Mouse (Mus musculus) mouse trophoblast stem cell (cell line): ENCODE results near the gene Dusp12.

Source experiments
- in situ Hi-C, 2 experiments: fragments of 300-500 bp; cut with MseI, MboI; formaldehyde crosslinking; loops; 2 replicates in 1 of 2; 3 replicates in 1 of 2; pipeline ENCODE4 v1.15.1; 2025

Dusp12 gene

DNA sequence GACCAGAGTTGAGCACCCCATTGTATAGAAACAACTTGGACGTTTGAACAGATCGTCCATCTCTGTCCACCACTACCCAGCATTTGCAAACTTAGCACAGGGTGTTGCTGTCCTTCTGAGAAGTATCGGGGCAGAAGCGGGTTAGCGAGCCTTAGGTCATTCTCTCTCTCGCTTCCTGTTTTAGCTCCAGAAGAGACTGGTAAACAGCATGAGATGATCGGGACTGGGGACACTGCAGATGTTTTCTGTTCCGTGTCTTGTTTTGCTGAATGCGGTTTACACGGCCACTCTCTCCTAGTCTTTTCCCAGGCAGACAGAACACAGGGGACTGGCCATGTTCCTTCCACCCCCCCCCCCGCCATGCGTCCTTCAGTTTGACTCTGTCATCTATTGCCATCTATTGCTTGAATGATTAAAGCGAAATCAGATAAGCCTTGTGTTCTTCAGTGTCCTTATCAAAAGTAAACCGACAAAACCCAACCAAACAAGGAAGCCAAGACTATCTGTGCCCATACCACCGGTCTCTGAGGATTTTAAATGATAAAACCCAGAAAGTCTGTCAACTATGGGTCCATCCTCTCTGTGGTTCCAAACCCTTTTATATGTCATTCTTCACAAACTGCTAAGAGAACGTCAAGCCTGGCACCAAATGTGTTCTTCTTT lies 13.2 kb upstream of the Dusp12 start:
- in situ Hi-C loops = loop anchor here (5.0 kb wide), 1 partner anchor 99 kb away; no protein-coding TSS in a partner anchor

DNA sequence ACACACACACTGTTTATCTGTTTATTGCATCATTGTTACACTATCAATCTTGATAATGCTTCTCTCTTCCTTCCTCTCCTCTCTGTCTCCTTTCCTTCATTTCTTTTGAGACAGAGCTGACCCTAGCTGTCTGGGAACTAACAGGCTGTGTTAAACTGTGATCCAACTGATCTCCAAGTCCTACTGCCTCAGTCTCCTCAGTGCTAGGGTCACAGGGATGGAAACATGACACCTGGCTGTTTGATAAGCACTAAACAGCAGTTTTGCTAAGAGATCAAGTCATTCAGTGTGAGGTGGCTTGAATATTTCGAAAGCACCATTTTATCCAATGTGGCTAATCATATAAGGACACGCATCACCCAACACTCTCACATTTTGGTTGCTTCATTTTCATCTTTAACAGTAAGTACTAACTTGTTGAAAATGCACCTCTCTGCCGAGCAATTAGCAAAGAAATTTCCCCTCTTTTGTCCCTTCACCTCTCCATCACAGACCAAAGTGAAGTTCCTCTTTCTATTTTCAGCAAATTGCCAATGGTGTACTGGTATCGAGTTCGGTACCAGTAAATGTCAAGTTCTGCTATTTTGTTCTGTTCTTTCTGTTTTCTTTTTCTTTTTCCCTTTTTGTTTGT lies 11.4 kb upstream of the Dusp12 start:
- in situ Hi-C loops = loop anchor here (5.0 kb wide), 1 partner anchor 101 kb away; no protein-coding TSS in a partner anchor

DNA sequence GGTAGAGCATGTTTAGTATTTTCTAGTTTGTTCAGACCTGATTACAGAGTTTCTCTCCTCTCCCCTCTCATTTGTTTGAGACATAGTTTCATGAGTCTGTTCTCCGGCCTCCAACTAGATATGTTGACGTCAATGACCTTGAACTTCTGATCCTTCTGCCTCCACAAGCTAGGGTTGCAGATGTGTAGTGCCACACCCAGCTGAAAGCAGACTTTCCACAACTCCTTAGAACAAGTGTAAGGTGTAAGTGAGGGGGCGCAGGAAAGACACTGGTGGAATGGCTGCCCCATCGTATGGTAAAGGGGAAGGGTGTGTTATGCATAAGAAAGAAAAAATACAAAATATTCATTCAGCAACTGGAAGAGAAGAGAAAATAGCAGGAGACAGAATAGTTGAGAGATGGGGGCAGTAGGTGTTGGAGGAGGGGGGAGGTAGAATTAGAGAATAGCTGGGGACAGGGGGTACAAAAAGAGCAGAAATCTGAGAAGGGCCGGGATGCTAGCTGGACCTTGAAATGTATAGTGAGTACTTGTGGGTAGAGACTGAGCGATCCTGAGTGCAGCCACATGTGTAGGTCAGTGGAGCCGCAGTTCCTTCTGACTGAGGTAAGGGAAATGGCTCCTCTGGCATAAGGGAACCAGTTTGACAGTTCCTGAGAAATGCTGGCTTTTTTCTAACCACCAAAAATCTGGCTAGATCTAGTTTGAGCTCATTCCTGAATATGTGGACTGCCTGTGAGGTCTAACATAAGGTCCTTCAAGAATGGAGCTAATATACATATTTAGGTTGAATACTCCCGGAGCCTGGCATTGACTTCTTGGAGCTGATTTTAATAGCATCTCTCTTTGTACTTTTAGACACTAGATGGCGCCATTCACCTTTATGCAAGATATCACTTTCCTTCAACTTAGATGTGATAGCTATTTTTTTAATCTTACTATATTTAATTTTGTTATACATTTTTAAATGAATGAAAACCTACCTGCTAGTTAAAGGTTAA lies 9.6 kb upstream of the Dusp12 start:
- in situ Hi-C loops = loop anchor here (5.0 kb wide), 1 partner anchor 102 kb away; no protein-coding TSS in a partner anchor

GRCm38 (mm10) chr1:170892279-170892678 lies 6.9 kb upstream of the Dusp12 start:
- in situ Hi-C loops = no loop called here

- in situ Hi-C loops = no loop called here
Observed at GRCm38 (mm10) chr1:170891646-170892045, 6.3 kb upstream of the Dusp12 start.

DNA sequence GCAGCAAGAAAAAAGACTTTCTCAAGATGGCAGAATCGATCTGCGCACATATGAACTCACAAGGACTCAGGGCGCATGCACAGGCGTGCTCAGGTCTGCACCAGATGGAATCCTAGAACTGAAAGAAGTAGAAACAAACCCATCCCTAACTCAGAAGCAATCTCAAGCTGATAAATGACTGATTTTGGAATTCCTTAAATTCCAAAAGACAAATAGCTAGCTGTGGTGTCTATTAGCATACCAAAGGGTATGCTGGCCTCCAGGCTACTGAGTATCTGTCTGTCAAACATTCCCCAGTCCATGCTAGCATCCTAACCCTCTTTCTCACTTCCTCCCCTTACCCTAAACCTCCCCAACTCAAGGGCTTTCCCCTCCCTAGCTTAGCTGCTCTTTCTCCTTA lies 4.0 kb upstream of the Dusp12 start:
- in situ Hi-C loops = no loop called here

GRCm38 (mm10) chr1:170886044-170886458 lies 711 bp upstream of the Dusp12 start:
- in situ Hi-C loops = no loop called here

DNA sequence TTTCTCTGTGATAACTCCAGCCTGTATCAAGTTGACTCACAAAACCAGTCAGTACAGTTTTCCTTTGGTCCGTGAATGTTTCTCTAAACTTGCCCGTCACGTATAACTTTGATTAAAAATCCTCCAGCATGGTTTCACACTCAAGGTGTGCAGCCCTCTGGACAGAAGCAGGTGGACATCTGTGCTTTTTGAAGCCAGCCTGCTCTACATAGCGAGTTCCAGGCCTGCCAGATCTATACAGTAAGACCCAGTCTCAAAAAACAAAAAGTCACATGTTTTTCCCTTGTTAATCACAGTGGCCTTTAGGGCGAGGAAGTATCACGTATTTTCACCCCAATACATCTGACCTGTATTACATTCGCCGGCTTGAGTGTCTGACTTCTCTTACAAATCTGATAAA lies 950 bp downstream of the Dusp12 start:
- in situ Hi-C loops = no loop called here

DNA sequence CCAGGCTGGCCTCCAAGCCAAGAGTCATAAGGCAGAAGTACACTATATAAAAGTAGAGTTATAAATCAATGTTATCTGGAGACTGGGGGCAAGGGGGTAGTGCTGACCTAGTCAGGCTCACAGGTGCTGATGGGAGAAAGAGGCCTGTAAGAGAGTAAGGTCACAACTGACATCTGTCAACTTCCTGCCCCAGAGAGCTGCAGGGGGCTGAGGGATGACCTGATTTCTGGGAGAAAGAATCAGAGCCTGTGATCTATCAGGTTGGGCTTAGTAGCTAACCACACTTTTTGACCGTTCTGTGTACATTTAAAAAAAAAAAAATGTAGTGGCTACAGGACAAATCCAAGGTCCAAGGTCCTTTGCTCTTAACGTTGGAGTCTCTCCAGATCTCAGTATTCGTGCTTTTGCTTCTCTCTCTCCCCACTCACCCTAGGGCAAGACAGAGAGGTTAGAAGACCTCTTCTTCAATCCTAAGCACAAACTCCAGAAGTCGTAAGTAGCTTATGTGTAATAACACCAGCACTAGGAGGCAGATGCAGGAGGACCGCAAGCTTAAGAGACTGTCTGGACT lies 2.3 kb downstream of the Dusp12 start:
- in situ Hi-C loops = no loop called here

DNA sequence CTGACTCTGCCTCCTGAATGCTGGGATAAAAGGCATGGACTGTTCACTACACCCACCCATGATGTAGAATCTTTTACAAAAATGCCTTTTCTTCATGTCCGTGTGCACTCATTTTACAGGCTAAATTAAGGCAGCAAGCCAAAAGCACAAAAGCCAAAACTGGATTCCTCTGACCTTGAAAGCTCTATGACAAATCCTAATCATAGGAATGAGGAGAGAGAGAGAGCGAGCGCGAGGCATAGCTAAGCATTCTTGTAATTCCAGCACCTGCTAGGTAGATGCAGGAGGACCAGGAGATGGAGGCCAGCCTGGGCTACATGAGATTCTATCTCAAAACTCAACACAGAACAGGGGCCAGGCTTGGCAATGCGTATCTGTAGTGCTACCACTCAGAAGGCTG lies 8.4 kb downstream of the Dusp12 start:
- in situ Hi-C loops = no loop called here

DNA sequence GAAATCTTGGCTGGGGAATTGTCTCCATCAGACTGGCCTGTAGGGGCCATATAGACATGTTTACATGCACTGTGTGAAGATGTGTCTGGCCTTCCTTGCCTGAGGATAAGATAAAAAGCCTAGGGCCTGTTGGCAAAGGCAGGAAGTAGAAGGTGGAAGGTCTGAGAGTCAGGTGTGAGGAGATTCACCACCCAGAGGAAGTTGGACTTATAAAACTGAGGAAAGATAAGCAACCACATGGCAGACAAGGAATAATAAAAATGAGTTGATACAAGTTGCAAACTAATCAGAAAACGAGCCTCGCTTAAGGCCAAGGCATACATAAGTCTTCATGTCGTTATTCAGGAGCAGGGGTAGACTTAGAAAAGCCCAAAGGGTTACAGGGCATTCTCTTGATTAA lies 9.7 kb downstream of the Dusp12 start:
- in situ Hi-C loops = no loop called here

GRCm38 (mm10) chr1:170871961-170872360 lies 13.4 kb downstream of the Dusp12 start:
- in situ Hi-C loops = no loop called here

DNA sequence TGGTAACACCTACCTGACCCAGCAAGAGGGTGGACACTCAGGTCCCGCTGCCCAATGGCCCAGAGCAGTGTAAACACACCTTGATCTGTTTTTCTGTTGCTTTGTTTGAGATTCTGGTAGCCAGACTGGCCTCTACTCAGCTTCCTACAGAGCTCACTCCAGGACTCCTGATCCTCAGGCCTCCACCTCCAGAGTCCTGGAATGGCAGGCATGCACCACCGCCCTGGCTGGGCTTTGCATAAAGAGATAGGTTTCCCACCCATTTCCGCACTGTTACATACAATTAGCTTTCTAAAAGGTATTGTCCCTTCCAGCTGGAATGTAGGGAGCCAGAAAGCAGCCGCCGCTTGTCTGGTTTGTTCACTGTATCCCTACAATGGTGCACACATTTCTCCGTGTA lies 13.9 kb downstream of the Dusp12 start:
- in situ Hi-C loops = no loop called here

DNA sequence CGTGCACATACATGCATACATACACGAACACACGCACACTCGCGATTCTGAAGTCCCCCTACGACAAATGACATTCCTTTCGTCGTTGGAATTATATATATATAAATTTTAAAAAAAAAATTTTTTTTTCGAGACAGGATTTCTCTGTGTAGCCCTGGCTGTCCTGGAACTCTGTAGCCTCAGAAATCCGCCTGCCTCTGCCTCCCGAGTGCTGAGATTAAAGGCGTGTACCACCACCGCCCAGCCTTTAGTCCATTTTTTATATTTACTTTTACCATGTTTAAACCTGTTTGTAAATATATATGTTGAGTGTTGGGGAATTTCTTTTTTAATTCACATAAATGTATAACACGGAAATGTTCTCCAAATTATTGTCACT lies 16.4 kb downstream of the Dusp12 start:
- in situ Hi-C loops = no loop called here

DNA sequence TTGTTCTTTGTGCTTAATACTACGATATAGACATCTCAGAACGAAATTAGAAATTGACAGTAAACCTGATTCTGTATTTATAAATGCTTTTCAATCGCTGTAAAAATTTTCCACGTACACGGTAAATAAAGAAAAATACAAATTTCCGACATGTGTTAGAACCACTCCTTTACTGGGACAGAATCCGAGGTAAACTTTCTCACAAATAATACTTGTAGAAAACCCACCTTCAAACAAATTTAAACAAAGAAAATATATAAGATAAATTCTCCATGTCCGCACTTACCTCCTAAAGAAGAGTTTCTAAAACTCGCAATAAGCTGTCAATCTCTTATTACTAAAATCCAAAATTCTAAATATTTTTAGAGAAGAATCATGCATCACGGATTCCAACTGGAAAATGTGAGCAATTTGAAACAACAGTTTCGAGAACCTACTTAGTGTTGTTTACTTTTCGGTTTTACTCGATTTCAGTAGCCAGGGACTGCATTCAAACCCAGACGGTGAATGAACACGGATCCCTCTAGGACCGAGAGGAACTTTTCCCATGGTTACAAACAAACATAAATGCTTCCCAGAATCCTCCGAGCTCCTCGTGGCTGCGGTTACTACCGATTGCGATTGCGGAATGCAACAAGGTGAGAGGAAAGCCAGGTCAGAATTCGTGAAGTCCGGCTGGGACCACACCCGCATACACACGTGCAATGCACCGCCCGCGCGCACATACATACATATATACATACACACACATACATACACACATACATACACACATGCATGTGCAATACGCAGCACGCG lies 17.0 kb downstream of the Dusp12 start:
- in situ Hi-C loops = no loop called here

GRCm38 (mm10) chr1:170867691-170868105 lies 17.6 kb downstream of the Dusp12 start, which contains the start of gene Atf6:
Gene Atf6 (minus strand): TSS chr1:170867771.
- in situ Hi-C loops = no loop called here

DNA sequence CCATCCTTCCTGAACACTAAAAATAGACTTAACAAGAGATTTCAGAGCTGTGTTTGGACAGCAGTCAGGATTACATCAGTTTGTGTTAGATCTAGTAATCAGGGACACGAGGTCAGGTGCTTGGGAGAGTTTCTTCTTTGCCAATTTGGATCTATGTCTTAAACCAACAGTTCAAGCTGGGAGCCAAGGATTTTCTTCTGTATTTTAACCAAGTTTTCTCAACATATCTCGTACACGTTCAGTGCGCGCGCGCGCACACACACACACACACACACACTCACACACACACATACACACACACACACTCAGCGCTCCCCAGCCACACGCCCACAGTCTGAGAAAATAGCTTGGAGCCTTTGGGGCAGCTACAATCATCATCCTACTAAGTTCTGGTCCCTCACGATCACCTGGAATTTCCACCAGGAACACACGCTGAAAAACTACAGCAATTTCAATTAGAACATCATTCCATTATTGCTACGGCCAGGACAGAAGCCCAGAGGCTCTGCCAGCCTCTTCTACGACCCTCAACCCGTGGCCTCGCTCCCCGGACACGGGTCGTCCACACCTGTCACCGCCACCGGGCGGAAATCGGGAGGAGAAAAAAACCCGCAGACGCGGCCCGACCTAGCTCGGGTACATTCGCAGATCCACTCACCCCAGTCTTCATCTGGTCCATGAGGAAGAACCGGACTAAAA lies 18.2 kb downstream of the Dusp12 start:
- in situ Hi-C loops = no loop called here

DNA sequence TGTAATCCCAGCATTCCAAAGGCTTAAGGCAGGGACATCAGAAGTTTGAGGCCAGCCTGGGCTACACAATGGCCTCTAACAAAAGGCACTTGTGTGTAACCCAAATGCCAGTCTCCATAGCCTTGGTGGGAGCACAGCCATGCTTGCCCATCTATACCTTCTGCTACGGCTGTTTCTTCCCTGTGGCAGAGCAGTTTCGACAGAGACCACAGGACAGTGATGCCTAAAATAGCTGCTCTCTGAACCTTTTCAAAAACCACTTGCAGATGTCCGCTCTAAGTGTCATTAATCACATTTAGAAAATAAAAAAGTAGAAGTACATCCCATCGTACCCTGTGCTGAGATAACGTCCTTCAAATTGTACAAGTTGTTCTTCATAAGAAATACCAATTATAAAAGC lies 19.9 kb downstream of the Dusp12 start:
- in situ Hi-C loops = no loop called here

DNA sequence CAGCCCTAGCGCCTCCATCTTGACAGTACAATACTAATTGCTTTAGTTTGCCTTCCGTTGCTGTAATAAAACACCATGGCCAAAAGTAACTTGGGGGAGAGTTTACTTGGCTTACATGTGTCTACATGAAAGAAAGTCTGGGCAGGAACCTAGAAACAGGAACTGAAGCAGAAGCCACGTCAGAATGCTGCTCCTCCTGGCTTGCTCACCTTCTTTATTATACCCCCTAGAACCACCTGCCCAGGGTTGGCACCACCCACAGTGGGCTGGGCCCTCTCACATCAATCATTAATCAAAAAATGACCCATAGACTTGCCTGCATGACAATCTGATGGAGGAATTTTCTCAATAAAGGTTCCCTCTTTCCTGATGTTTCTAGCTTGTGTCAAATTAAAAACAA lies 20.6 kb downstream of the Dusp12 start:
- in situ Hi-C loops = no loop called here

DNA sequence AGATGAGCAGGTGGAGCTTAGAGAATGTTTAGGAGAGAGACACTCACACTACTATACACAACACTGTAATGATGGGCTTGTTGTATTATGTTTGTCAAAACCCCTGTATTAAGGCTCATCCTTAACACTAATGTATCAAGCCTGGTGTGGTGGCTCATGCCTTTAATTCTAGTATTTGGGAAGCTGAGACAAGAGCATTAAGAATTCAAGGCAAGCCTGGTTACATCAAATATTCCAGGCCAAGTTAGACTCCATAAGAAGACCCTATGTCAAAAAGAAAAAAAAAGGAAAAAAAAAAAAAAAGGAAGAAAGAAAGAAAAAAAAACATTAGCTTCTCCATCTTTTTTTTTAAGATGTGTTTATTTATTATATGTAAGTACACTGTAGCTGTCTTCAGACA lies 21.1 kb downstream of the Dusp12 start:
- in situ Hi-C loops = no loop called here
